Mouse (Mus musculus): ENCODE data around the gene Exosc7.

DNA sequence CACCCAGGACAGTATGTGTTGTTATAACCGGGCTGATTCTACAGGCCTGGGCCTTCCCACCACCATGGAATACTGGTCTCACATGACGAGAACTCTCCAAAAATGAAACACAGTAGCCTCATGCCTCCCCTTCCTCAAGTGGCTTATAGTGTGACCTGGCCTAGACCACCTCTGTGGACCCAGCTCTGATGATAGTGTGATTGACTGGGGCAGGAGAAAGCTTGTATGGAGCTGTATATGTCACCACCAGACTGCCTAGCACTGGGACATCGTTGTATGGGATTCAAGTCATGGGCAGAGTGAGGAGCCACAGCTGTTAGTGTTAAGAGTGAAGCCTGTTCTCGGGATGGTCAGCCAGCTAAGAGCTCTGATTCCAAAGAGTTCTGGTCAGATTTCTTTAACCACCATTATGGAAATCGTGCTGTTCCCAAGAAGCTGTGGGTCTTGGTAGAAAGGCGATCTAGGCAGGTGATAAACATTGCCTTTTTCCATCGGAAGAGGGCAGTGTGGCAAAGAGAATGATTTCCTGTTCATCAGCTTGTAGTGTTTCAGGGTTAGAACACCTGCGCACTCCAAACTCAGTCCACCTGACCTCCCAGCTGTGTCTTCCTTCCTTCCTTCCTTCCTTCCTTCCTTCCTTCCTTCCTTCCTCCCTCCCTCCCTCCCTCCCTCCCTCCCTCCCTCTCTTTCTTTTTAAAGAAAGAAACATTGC lies 45.3 kb downstream of the Exosc7 start:
- peak; percentile 69 for TF ChIP-seq CTCF (IDR thresholded peaks at IDR 0.05; ENCODE audit: low read depth)
- TF ChIP-seq EP300 (IDR thresholded peaks at IDR 0.05; ENCODE audit: low read depth) = no peak

All from liver, postnatal 0 days (tissue).